Mouse (Mus musculus) layer of hippocampus, adult 9-11 months (tissue): ENCODE results near the gene Zfp683.

Experiments
- DNase-seq: peaks from one replicate; pipeline ENCODE4 v3.0.0; 2022

Gene Zfp683

GRCm38 (mm10) chr4:134094004-134094564, 40.4 kb downstream of the Zfp683 start:
- no peak for DNase-seq

GRCm38 (mm10) chr4:134094923-134095547, 41.4 kb downstream of the Zfp683 start, which contains the start of gene Cd52:
Gene Cd52 (minus strand): TSS chr4:134095082.
- DNase-seq, result peak; percentile 64

GRCm38 (mm10) chr4:134096120-134096519, 42.5 kb downstream of the Zfp683 start:
- no peak for DNase-seq

GRCm38 (mm10) chr4:134097015-134097608, 43.5 kb downstream of the Zfp683 start:
- DNase-seq, result peak; percentile 52

DNA sequence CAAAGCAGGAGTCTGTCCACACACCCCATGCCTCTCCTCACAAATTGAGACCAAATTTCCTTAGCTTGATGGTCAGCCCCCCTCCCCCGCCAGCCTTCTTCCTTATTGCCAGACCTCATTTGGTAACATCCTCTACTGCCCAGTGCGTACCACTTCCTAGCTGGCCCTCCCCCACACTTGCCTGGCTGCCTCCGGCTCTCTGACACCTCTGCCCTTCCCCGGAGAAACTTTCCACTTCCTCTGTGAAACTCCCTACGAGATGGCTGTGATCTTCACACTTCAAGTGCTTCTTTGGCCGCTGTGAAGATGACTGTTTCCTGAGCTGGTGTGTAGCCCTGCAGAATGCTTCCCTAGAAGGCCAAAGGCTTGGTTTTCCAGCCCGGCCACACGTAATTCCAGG, 45.0 kb downstream of the Zfp683 start:
- DNase-seq, result peak; percentile 92

DNA sequence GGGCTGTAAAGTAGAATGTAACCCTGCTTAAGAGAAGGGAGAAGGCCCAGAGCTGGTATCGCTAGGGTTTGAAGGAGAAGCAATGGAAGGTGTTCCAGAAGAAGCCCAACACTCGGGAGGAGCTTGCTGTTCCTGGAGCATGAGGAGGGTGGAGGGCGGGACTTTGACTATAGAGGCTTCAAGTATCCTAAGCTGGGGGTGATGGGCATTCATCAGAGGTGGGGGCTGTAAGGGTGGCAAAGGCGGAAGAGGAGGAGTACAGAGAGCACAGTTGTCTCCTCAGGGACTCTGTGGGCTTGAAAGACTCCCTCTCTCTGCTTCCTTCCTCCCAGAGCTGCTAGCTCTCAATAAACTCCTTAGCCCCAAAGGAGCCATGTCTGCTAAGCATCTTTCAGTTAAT, 46.6 kb downstream of the Zfp683 start:
- no peak for DNase-seq

DNA sequence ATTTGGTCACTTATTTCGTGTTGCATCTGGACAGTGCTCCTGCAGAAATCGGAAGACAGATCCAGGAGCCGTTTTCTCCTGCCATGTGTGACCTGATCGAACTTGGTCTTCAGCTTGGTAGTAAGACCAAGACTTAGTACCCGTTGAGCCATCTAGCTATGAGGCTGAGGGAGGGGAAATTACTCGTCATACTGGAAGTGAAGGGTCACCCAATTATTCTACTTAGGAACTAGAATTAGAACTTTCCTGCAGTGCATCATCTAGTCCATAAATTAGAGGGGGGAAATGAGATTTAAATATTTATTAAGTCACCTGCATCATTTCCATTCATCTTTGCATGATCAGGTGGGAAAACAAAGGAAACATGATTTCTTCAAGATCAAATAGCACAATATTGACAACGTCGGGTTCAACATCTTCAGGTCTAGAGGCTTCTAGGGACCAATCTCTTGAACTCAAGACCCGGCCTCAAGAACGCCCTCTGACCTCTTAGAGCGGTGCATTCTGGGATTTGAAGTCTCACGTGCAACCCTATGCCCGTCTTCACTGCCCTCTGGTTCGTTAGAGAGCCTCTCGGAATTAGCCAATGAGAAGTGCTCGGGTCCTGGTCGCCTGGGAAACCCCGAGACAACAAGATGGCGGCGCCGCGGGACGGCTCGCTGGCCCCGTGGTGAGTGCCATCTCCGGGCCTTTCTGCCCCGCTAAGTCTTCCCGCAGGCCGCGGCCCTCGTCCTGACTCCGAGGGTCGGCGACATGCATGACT, 48.5 kb downstream of the Zfp683 start, which contains the start of gene Ubxn11:
TSS of gene Ubxn11 (plus strand) at position 592 of the 763 bp plus-strand sequence.
- DNase-seq, result peak; percentile 94

DNA sequence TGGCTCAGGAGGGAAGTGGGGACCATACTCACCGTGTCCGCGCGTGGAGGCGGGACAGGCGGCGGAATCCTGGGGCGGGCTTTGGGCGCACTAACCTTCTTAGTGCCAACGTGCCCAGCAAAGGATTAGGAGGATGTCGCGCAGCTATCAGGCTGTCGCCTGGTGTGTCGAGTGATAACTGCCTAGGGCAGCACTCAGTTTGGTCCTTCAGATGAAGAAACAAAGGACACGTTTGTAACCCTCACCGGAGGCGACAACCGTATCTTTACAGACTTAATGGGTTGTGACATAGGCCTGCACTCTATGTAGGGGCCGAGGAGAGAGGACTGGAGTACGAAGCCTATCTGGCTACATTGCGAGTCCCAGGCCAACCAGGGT, 49.1 kb downstream of the Zfp683 start:
- no peak for DNase-seq

DNA sequence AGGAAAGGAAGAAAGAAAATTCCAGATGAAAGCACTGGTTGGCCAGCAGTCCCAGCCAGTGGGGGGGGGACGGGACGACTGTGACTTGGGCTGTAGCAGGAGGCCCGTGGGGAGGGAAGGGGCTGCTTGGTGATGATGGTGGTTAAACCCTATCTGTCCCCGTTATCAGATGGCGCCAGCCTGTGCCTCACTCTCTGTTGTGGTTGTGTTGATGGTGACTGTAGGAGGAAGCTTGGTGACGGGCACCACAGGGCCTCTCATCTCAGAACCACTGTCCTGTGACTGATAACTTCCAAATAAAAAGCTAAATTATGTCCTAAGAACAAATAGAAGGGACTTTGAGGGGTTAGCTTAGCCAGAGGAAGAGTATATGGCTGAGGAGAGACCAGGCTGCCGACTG, 52.5 kb downstream of the Zfp683 start:
- no peak for DNase-seq

- DNase-seq, result peak; percentile 74
Observed at GRCm38 (mm10) chr4:134107730-134108129, 54.1 kb downstream of the Zfp683 start.

DNA sequence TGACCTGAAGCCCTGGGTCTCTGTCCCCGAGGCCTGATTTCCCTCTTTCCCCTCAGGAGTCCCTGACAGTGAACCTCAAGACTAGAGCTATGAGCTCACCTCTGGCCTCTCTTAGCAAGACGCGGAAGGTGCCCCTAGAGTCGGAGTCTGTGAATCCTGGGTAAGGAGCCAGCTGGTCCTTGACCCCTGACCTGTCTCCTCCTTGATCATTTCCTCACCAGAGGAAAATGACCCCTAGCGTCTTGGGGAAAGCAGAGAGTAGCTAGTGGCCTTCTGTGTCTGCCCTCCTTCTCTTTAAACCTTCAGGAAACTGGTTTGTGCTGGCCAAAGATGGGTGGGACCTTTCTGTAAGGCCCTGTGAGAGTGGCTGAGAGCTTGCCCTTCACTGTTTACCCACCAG, 54.6 kb downstream of the Zfp683 start:
- DNase-seq, result no peak
